Mouse (Mus musculus): ENCODE results near the gene Tmem229b.

- TF ChIP-seq CTCF (IDR thresholded peaks at IDR 0.05; ENCODE audit: borderline replicate concordance, insufficient read depth, low read depth, low read length) (no peak), POLR2A (IDR thresholded peaks at IDR 0.05; ENCODE audit: borderline replicate concordance, insufficient read depth, low read length) (no peak)
Observed at GRCm38 (mm10) chr12:78940081-78940480, 67.3 kb downstream of the Tmem229b start.
